Mouse (Mus musculus): ENCODE measurements around the gene Des.

The Des gene

DNA sequence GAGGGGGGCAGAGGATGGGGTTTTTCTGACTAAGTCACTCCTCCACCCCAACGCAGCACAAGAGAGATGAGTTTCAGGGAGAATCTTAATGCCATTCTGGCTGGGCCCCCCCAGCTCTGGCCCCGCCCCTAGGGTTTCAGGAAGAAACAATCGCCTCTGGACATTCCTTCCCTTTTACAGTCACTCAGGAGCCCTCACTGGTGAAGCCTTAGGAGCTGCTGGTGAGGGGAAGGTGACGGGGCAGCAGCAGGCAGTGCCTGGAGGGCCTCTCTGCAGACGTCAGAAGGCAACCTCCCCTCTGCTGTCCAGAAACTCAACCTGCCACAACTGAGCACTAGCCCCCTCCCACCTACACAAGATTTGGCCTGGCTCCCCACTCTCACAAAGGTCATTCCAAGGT lies 10.9 kb upstream of the Des start:
- DNase-seq = no peak

- no peak for DNase-seq
These were observed 2.9 kb upstream of the Des start for GRCm38 (mm10) chr1:75357261-75357660.

GRCm38 (mm10) chr1:75358009-75358408 lies 2.1 kb upstream of the Des start:
- no peak for DNase-seq

DNA sequence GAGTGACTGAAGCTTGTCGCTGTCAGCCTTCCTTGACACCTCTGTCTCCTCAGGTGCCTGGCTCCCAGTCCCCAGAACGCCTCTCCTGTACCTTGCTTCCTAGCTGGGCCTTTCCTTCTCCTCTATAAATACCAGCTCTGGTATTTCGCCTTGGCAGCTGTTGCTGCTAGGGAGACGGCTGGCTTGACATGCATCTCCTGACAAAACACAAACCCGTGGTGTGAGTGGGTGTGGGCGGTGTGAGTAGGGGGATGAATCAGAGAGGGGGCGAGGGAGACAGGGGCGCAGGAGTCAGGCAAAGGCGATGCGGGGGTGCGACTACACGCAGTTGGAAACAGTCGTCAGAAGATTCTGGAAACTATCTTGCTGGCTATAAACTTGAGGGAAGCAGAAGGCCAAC lies 783 bp upstream of the Des start:
- no peak for DNase-seq

DNA sequence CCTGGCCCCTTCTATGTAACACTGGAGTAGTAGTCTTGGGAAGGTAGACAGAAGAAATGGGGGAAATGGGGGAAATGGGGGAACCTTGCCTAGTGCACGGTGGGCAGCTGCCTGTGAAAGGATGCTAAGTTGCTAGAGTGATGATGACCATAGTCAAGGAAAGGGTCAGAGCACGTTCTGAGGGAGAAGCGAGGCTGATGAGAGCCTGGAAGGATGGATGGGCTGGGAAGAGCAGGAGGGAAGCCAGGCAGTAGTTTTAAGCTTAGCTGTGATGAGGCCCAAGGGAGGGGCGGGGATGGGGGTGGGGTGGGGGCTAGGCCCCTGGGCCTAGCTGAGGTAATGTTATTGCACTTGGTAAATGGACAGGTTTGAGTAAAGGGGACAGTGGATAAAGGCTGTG lies 994 bp downstream of the Des start:
- no peak for DNase-seq

- no peak for DNase-seq
These were observed 1.6 kb downstream of the Des start for GRCm38 (mm10) chr1:75361750-75362149.

- DNase-seq = no peak
These were observed 3.7 kb downstream of the Des start for GRCm38 (mm10) chr1:75363868-75364267.

- DNase-seq = no peak
These were observed 5.5 kb downstream of the Des start for GRCm38 (mm10) chr1:75365510-75366137.

- DNase-seq = no peak
These were observed 9.3 kb downstream of the Des start for GRCm38 (mm10) chr1:75369360-75369983.

DNA sequence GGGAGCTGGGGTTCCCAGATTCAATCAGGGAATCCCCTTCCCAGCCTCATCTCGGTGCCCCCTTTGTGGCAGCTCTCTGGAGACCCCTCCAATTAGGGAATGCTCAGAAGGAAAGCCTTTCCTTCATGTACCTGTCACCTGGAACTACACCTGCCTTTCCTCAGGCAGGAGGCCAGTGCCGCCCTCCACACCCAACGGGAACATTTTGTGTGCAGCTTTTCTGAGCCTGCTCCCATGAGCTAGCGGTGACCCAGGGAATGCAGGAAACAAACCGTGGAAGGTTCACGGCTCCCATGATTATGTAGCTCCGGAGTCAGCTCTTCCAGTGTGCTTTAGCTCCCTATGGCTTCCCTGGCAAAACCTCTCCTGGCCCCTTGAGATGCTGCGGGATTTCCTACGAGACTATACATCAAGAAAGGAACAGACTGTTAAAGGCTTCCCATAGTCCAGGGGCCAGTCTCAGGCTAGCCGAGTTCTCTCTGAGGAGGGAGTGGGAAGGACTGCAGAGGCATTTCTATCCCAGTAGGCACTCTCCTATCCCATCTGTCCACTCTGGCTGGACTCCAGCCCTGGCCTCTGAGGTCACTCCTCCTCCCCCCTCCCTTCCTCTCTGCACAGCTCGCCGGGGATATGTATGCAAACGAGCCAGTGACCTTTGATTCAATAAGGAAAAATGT lies 10.0 kb downstream of the Des start:
- no peak for DNase-seq

GRCm38 (mm10) chr1:75371317-75372095 lies 11.4 kb downstream of the Des start:
- DNase-seq = no peak

DNA sequence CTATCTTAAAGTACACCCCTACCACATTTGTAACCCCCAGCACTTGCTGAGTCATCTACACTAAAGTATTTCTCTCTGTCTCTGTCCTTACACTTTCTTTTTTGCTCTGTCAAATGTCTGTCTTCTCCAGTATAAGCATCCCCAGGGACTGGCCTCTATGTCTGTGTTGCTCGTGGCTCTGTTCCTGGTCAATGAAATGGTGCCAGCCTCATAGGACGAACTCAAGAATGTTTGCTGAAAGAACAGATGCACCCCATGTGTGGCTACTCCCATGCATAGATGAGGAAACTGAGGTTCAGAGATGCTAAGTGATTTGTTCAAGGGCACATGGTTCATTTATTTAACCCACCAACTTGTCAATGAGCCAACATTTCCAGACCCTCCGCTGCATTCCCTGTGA lies 12.3 kb downstream of the Des start:
- DNase-seq = no peak

GRCm38 (mm10) chr1:75373276-75373675 lies 13.1 kb downstream of the Des start:
- DNase-seq = no peak

GRCm38 (mm10) chr1:75374950-75375936 lies 15.1 kb downstream of the Des start, which contains the start of gene Speg:
Gene Speg, plus strand, starts transcription at chr1:75375297.
- no peak for DNase-seq

- DNase-seq = no peak
These were observed 19.1 kb downstream of the Des start for GRCm38 (mm10) chr1:75379196-75379595.

DNA sequence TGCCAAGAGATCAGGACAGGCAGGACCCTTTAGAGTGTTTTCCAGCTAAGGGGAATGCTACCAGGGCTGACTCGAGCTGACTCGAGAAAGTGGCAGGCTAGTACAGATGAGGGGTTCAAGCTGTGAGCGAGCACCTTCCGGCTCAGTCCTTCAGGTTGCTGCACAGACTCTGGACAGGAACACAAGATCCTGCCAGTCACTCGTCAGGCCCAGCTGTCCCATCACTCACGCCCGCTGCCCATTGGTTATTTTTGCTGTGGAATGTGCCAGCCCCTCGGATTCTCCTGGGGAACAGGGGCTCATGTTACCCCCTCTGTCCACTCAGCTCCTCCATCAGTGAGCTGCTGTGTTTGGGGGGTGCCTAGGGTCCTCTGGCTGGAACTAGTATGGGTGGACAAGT lies 19.8 kb downstream of the Des start:
- DNase-seq = no peak

GRCm38 (mm10) chr1:75380951-75381350 lies 20.8 kb downstream of the Des start:
- DNase-seq = no peak

- DNase-seq = no peak
These were observed 21.6 kb downstream of the Des start for GRCm38 (mm10) chr1:75381482-75382355.

GRCm38 (mm10) chr1:75382356-75383071 lies 22.4 kb downstream of the Des start:
- no peak for DNase-seq

GRCm38 (mm10) chr1:75384470-75385141 lies 24.5 kb downstream of the Des start:
- no peak for DNase-seq

Measured in thymus, adult 18-20 months (tissue).